Mouse (Mus musculus) ES-Bruce4 (cell line): ENCODE data around the gene Esrrg. TPM values are rescaled to one million over a fixed set of nuclear protein-coding genes. Genes with fewer than 3 reads are reported as not detected.

Experiments
- H3K27ac ChIP-seq: 2 replicates; pipeline ENCODE4 v1.5.1; 2012; ENCODE audit warnings: low read length, inconsistent platforms; ENCODE audit not compliant: insufficient read depth
- H3K27me3 ChIP-seq: 2 replicates; pipeline ENCODE4 v1.6.1; 2012; ENCODE audit warnings: mild to moderate bottlenecking, low read length, inconsistent platforms; ENCODE audit not compliant: control insufficient read depth, poor library complexity, insufficient read depth, severe bottlenecking
- H3K36me3 ChIP-seq: 2 replicates; pipeline ENCODE4 v1.6.1; 2012; ENCODE audit warnings: inconsistent platforms, mild to moderate bottlenecking, low read length, moderate library complexity; ENCODE audit not compliant: control insufficient read depth, poor library complexity, insufficient read depth, severe bottlenecking
- H3K4me1 ChIP-seq: one replicate; pipeline ENCODE4 v1.8.1; 2011; ENCODE audit warnings: low read length; ENCODE audit not compliant: control insufficient read depth, insufficient read depth
- H3K4me3 ChIP-seq: 2 replicates; pipeline ENCODE4 v1.5.1; 2011; ENCODE audit warnings: low read depth, mild to moderate bottlenecking, low read length
- H3K9ac ChIP-seq: 2 replicates; pipeline ENCODE4 v1.6.1; 2012; ENCODE audit warnings: low read depth, mild to moderate bottlenecking, inconsistent platforms; ENCODE audit not compliant: poor library complexity, severe bottlenecking
- H3K9me3 ChIP-seq: replicated peaks from 2 replicates; pipeline ENCODE4 v1.6.1; 2012; ENCODE audit warnings: mild to moderate bottlenecking, low read length, inconsistent platforms; ENCODE audit not compliant: control insufficient read depth, poor library complexity, insufficient read depth, severe bottlenecking
- CTCF ChIP-seq: IDR thresholded peaks from one replicate; pipeline ENCODE4 v1.8.1; 2011; ENCODE audit warnings: low read depth, low read length
- EP300 ChIP-seq: IDR thresholded peaks from 2 replicates; pipeline ENCODE4 v1.6.1; 2011; ENCODE audit warnings: low read depth, low read length; ENCODE audit not compliant: insufficient read depth
- POLR2A ChIP-seq: IDR thresholded peaks from one replicate; pipeline ENCODE4 v1.8.1; 2011; ENCODE audit warnings: low read length; ENCODE audit not compliant: insufficient read depth
- polyA plus RNA-seq: library from polyadenylated mRNA; stranded (reverse); fragments of >200 nt; gene quantifications from 2 replicates; pipeline ENCODE4 v1.2.4, GENCODE M21; 2011; ENCODE audit warnings: low read depth; ENCODE audit not compliant: missing spikeins, insufficient read depth, insufficient read length

Gene Esrrg
- polyA plus RNA-seq, 1 experiment: not detected

- Histone ChIP-seq H3K27ac (no peak overlapping the region), H3K9me3 (no peaks in the 10 kb centered on the region), H3K27me3 (no peaks in the 10 kb centered on the region), H3K4me3 (no peak overlapping the region), H3K9ac (no peak overlapping the region), H3K36me3 (no peaks in the 10 kb centered on the region), H3K4me1 (no peaks in the 10 kb centered on the region)
- TF ChIP-seq CTCF (no peak), POLR2A (no peak), EP300 (no peak)
Measured at GRCm38 (mm10) chr1:188214885-188215611, 606.5 kb downstream of the Esrrg start.

DNA sequence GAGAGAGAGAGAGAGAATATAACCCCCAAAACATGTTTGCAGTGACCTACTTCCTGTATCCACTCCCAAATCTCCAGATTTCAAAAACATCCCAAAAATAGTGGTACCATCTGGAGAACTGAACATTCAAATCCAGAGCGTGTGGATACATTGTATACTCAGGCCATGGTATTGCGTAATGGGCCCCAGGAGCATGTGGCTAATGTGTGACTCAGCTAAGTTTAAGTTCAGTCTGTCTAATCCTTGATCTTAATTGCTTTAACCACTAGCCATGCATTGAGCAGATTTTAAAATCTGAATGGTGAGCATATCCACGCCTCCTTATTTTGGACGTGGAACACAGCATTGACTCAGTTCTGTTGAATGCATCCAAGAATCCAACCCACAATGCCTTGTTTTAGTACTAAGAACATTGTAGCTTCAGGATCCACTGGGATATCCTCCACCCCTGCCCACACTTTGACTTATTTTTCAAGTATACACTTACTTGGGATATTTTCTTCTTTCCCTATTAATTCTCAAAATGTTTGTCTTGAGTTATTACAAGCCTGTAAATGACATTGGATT lies 612.7 kb downstream of the Esrrg start:
- no peak for TF ChIP-seq EP300
- TF ChIP-seq CTCF: no peak
- TF ChIP-seq POLR2A: no peak
- Histone ChIP-seq H3K36me3 (no peaks in the 10 kb centered on the region), H3K27ac (no peak overlapping the region), H3K27me3 (no peaks in the 10 kb centered on the region), H3K4me3 (no peak overlapping the region), H3K4me1 (no peaks in the 10 kb centered on the region), H3K9ac (no peak overlapping the region), H3K9me3 (no peaks in the 10 kb centered on the region)

GRCm38 (mm10) chr1:188233036-188233724 lies 624.6 kb downstream of the Esrrg start:
- Histone ChIP-seq H3K4me3 (no peak overlapping the region), H3K9me3 (no peaks in the 10 kb centered on the region), H3K36me3 (no peaks in the 10 kb centered on the region), H3K27ac (no peak overlapping the region), H3K4me1 (no peaks in the 10 kb centered on the region), H3K27me3 (no peaks in the 10 kb centered on the region), H3K9ac (no peak overlapping the region)
- no peak for TF ChIP-seq CTCF

GRCm38 (mm10) chr1:188238636-188239035 lies 630.0 kb downstream of the Esrrg start:
- Histone ChIP-seq H3K27ac (no peak overlapping the region), H3K36me3 (no peaks in the 10 kb centered on the region), H3K9me3 (no peaks in the 10 kb centered on the region), H3K4me3 (no peak overlapping the region), H3K27me3 (no peaks in the 10 kb centered on the region), H3K4me1 (no peaks in the 10 kb centered on the region), H3K9ac (no peak overlapping the region)
- TF ChIP-seq POLR2A: no peak
- no peak for TF ChIP-seq CTCF
- no peak for TF ChIP-seq EP300

GRCm38 (mm10) chr1:188241766-188242165 lies 633.2 kb downstream of the Esrrg start:
- Histone ChIP-seq H3K4me1 (no peaks in the 10 kb centered on the region), H3K9ac (no peak overlapping the region), H3K27ac (no peak overlapping the region), H3K9me3 (no peaks in the 10 kb centered on the region), H3K36me3 (no peaks in the 10 kb centered on the region), H3K27me3 (no peaks in the 10 kb centered on the region), H3K4me3 (no peak overlapping the region)
- TF ChIP-seq EP300: no peak
- TF ChIP-seq POLR2A: no peak
- no peak for TF ChIP-seq CTCF

- H3K9me3 ChIP-seq: no peaks in the 10 kb centered on the region; the same call in 1 of the 2 replicates
- no peak overlapping the region for H3K4me3 ChIP-seq
- no peak overlapping the region for H3K27ac ChIP-seq
- H3K4me1 ChIP-seq: no peaks in the 10 kb centered on the region
- TF ChIP-seq CTCF (no peak), POLR2A (no peak)
- no peaks in the 10 kb centered on the region for H3K36me3 ChIP-seq
- H3K27me3 ChIP-seq: no peaks in the 10 kb centered on the region
- H3K9ac ChIP-seq: no peak overlapping the region
Measured at GRCm38 (mm10) chr1:188257500-188257899, 648.9 kb downstream of the Esrrg start.
